Mouse (Mus musculus): ENCODE results near the gene Lrrc17. TPM values are rescaled to one million over a fixed set of nuclear protein-coding genes. Genes with fewer than 3 reads are reported as not detected.

Lrrc17 gene
- polyA plus RNA-seq, 1 experiment, result 0.06 TPM

DNA sequence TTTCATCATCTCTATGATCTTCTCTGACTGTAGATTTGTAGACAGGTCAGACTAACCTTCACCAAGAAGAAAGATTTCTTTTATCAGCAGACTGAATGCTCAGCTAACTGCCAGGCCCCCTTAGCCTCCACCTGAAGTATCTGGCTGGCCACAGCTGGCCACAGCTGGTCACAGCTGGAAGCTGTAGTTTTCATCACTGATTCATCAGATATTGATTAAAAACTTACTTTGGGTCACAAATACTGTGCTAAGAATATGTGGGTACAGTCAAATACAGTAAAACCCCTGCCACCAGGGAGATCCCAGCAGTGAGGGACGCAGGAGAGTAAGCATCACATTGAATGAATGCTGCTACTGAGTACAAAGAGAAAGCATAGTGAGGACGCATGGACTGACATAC, 11.2 kb upstream of the Lrrc17 start:
- no peaks in the 10 kb centered on the region; the same call in 1 of the 2 replicates for H3K4me1 ChIP-seq (ENCODE audit: control insufficient read depth, insufficient read depth, insufficient read length)
- WGBS, result 93% methylated on average over 2 of the region's 2 CpGs

GRCm38 (mm10) chr5:21532921-21533320, 10.4 kb upstream of the Lrrc17 start:
- Histone ChIP-seq H3K27me3 (ENCODE audit: control insufficient read depth, insufficient read depth, low read length) (no peaks in the 10 kb centered on the region), H3K4me1 (ENCODE audit: control insufficient read depth, insufficient read depth, insufficient read length) (no peaks in the 10 kb centered on the region; the same call in 1 of the 2 replicates), H3K36me3 (ENCODE audit: control insufficient read depth, insufficient read depth, low read length) (no peaks in the 10 kb centered on the region), H3K27ac (ENCODE audit: insufficient read depth, low read length) (no peak overlapping the region), H3K4me3 (ENCODE audit: extremely low read depth, insufficient read depth, insufficient read length) (no peak overlapping the region)
- 83% methylated on average over 5 of the region's 5 CpGs for WGBS
- no peak for DNase-seq (ENCODE audit: low read depth in 1 of 2, low spot score in 2 of 2)
- no peak for TF ChIP-seq CTCF (IDR thresholded peaks at IDR 0.05; ENCODE audit: extremely low read depth, insufficient read depth, insufficient read length, insufficient replicate concordance)
- no peak for TF ChIP-seq POLR2A (IDR thresholded peaks at IDR 0.05; ENCODE audit: low read depth, low read length)

More for the DNA sequence above, 11.2 kb upstream of the Lrrc17 start:
- TF ChIP-seq CTCF (IDR thresholded peaks at IDR 0.05; ENCODE audit: extremely low read depth, insufficient read depth, insufficient read length, insufficient replicate concordance) (no peak), POLR2A (IDR thresholded peaks at IDR 0.05; ENCODE audit: low read depth, low read length) (no peak)
- Histone ChIP-seq H3K27me3 (ENCODE audit: control insufficient read depth, insufficient read depth, low read length) (no peaks in the 10 kb centered on the region), H3K27ac (ENCODE audit: insufficient read depth, low read length) (no peak overlapping the region), H3K4me3 (ENCODE audit: extremely low read depth, insufficient read depth, insufficient read length) (no peak overlapping the region), H3K36me3 (ENCODE audit: control insufficient read depth, insufficient read depth, low read length) (no peaks in the 10 kb centered on the region)
- DNase-seq (ENCODE audit: low read depth in 1 of 2, low spot score in 2 of 2), result no peak

- Histone ChIP-seq H3K4me3 (ENCODE audit: extremely low read depth, insufficient read depth, insufficient read length) (no peak overlapping the region), H3K27ac (ENCODE audit: insufficient read depth, low read length) (no peak overlapping the region), H3K36me3 (ENCODE audit: control insufficient read depth, insufficient read depth, low read length) (no peaks in the 10 kb centered on the region), H3K4me1 (ENCODE audit: control insufficient read depth, insufficient read depth, insufficient read length) (no peaks in the 10 kb centered on the region), H3K27me3 (ENCODE audit: control insufficient read depth, insufficient read depth, low read length) (no peaks in the 10 kb centered on the region)
- 86% methylated on average over 4 of the region's 4 CpGs for WGBS
- DNase-seq (ENCODE audit: low read depth in 1 of 2, low spot score in 2 of 2), result no peak
- TF ChIP-seq POLR2A (IDR thresholded peaks at IDR 0.05; ENCODE audit: low read depth, low read length) (no peak), CTCF (IDR thresholded peaks at IDR 0.05; ENCODE audit: extremely low read depth, insufficient read depth, insufficient read length, insufficient replicate concordance) (no peak)
These were observed 1.1 kb upstream of the Lrrc17 start for GRCm38 (mm10) chr5:21542226-21542625.

DNA sequence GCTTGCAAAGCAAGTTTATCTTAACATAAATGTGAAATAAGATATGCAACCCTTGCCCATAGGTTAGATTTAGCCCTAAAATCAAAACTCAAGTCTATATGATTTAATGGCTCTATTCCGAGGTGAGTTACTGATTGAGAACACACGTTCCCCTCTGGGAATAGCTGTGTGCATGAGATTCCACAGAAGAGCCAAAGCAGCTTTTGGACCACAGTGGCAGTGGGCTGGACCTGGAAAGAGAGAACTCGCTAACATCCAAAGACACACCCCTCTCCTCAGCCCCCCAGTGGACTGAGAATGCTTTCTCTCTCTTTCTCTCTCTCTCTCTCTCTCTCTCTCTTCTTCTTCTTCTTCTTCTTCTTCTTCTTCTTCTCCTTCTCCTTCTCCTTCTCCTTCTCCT, 1.5 kb downstream of the Lrrc17 start:
- Histone ChIP-seq H3K36me3 (ENCODE audit: control insufficient read depth, insufficient read depth, low read length) (no peaks in the 10 kb centered on the region), H3K4me1 (ENCODE audit: control insufficient read depth, insufficient read depth, insufficient read length) (no peaks in the 10 kb centered on the region), H3K27ac (ENCODE audit: insufficient read depth, low read length) (no peak overlapping the region), H3K27me3 (ENCODE audit: control insufficient read depth, insufficient read depth, low read length) (no peaks in the 10 kb centered on the region), H3K4me3 (ENCODE audit: extremely low read depth, insufficient read depth, insufficient read length) (no peak overlapping the region)
- WGBS, result 88% methylated on average over 3 of the region's 3 CpGs
- DNase-seq (ENCODE audit: low read depth in 1 of 2, low spot score in 2 of 2), result no peak
- TF ChIP-seq POLR2A (IDR thresholded peaks at IDR 0.05; ENCODE audit: low read depth, low read length) (no peak), CTCF (IDR thresholded peaks at IDR 0.05; ENCODE audit: extremely low read depth, insufficient read depth, insufficient read length, insufficient replicate concordance) (no peak)

- Histone ChIP-seq H3K4me3 (ENCODE audit: extremely low read depth, insufficient read depth, insufficient read length) (no peak overlapping the region), H3K4me1 (ENCODE audit: control insufficient read depth, insufficient read depth, insufficient read length) (no peaks in the 10 kb centered on the region), H3K27ac (ENCODE audit: insufficient read depth, low read length) (no peak overlapping the region), H3K36me3 (ENCODE audit: control insufficient read depth, insufficient read depth, low read length) (no peaks in the 10 kb centered on the region), H3K27me3 (ENCODE audit: control insufficient read depth, insufficient read depth, low read length) (no peaks in the 10 kb centered on the region)
- TF ChIP-seq CTCF (IDR thresholded peaks at IDR 0.05; ENCODE audit: extremely low read depth, insufficient read depth, insufficient read length, insufficient replicate concordance) (no peak), POLR2A (IDR thresholded peaks at IDR 0.05; ENCODE audit: low read depth, low read length) (no peak)
- DNase-seq (ENCODE audit: low read depth in 1 of 2, low spot score in 2 of 2), result no peak
These were observed 1.9 kb downstream of the Lrrc17 start for GRCm38 (mm10) chr5:21545227-21545626.

DNA sequence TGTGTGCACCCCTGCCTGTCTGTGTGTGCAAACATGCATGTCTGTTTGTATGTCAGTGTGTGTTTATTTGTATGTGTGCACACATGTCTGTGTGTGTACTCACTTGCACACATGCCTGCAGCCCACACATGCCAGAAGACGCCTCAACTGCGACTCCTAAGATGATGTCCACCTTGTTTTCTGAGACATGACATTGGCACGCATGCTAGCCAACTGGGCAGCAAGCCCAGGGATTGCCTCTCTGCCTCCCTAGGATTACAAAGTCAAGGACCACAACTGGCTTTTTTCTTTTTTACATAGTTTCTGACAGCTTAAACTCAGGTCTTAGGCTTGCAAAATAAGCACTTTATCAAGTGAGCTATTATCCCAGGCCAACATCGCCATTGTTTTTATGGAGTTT, 2.4 kb downstream of the Lrrc17 start:
- 87% methylated on average over 4 of the region's 4 CpGs for WGBS
- no peak for DNase-seq (ENCODE audit: low read depth in 1 of 2, low spot score in 2 of 2)
- no peaks in the 10 kb centered on the region for H3K27me3 ChIP-seq (ENCODE audit: control insufficient read depth, insufficient read depth, low read length)
- no peak for TF ChIP-seq CTCF (IDR thresholded peaks at IDR 0.05; ENCODE audit: extremely low read depth, insufficient read depth, insufficient read length, insufficient replicate concordance)
- no peak for TF ChIP-seq POLR2A (IDR thresholded peaks at IDR 0.05; ENCODE audit: low read depth, low read length)
- H3K4me3 ChIP-seq (ENCODE audit: extremely low read depth, insufficient read depth, insufficient read length), result no peak overlapping the region
- H3K27ac ChIP-seq (ENCODE audit: insufficient read depth, low read length), result no peak overlapping the region
- H3K36me3 ChIP-seq (ENCODE audit: control insufficient read depth, insufficient read depth, low read length), result no peaks in the 10 kb centered on the region
- no peaks in the 10 kb centered on the region for H3K4me1 ChIP-seq (ENCODE audit: control insufficient read depth, insufficient read depth, insufficient read length)

- Histone ChIP-seq H3K4me3 (ENCODE audit: extremely low read depth, insufficient read depth, insufficient read length) (no peak overlapping the region), H3K27me3 (ENCODE audit: control insufficient read depth, insufficient read depth, low read length) (no peaks in the 10 kb centered on the region), H3K4me1 (ENCODE audit: control insufficient read depth, insufficient read depth, insufficient read length) (no peaks in the 10 kb centered on the region), H3K36me3 (ENCODE audit: control insufficient read depth, insufficient read depth, low read length) (no peaks in the 10 kb centered on the region), H3K27ac (ENCODE audit: insufficient read depth, low read length) (no peak overlapping the region)
- TF ChIP-seq CTCF (IDR thresholded peaks at IDR 0.05; ENCODE audit: extremely low read depth, insufficient read depth, insufficient read length, insufficient replicate concordance), result no peak
- no peak for TF ChIP-seq POLR2A (IDR thresholded peaks at IDR 0.05; ENCODE audit: low read depth, low read length)
- no peak for DNase-seq (ENCODE audit: low read depth in 1 of 2, low spot score in 2 of 2)
- WGBS, result 55% methylated on average over 8 of the region's 8 CpGs
These were observed 3.6 kb downstream of the Lrrc17 start for GRCm38 (mm10) chr5:21547005-21547404.

All from spleen, adult 2 months (tissue).